Mouse (Mus musculus) MEL-GATA-1-ER (cell line): Measurements from ENCODE around the gene Myo18b.

Experiments
- DNase-seq: peaks from one replicate; pipeline ENCODE4 v3.0.0-alpha.2; 2012; ENCODE audit warnings: low read depth; ENCODE audit errors: extremely low read depth

Gene Myo18b

GRCm38 (mm10) chr5:112749634-112750033 is 146.5 kb downstream of the Myo18b start:
- DNase-seq, result no peak

DNA sequence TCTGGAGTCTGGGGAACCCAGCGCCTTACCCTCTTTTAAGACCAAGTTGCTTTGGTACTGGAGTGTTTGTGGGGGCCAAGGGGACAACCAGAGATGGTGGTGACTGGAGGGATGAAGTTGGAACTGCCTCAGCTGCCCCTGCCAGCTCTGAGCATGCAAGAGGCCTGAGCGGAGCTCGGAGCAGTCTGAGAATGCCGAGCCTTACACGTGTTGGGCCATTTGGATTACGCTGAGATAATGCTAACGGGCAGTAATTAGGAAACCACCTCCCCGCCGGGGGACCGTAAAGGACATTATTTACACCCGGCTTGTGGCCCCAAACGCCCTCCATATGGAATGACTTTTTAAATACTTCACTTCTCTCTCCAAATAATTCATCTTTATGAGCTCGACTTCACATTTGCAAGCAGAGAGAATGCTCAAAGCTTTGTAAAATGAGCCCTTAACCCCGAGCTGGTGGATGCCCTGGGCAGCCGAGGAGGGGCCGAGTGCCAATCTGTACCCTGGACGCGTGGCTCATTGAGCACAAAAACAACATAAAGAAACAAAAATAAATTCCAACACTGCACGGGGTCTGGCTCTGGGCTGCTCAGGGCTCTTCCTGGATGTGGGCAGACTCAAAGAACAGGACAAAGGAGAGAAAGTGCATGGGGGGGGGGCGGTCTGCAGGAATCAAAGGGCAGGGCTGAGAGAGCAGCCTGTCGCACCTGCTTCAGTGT is 148.0 kb downstream of the Myo18b start:
- no peak for DNase-seq

DNA sequence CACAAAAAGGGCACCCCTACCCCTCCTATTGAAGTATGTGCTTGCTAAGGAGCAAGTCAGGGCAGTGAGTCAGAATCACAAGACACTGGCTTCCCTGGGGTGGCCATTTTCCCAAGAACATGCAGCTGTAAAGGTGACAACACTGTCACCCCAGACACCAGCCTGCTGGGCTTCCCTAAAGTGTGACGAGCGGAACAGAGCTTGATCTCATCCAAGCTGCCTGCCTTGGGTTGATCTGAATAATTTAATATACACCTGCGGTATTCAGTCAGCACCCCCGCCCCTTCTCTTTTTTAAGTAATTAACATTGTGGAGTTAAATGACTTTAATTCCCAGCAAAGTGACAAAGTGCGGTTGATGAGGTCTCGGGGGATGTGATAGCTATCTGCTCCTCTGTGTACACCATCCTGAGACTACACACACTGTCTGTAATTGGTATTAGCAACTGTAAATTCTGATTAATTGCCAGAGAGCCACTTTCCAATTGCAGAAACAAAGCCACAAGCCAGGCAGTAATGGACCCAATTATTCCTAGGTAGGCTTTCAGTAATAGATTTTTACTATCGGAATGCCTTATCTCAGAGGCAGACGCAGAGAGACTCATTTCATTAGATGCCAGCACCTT is 148.7 kb downstream of the Myo18b start:
- no peak for DNase-seq

- DNase-seq, result no peak
Observed at GRCm38 (mm10) chr5:112745176-112745575, 151.0 kb downstream of the Myo18b start.

DNA sequence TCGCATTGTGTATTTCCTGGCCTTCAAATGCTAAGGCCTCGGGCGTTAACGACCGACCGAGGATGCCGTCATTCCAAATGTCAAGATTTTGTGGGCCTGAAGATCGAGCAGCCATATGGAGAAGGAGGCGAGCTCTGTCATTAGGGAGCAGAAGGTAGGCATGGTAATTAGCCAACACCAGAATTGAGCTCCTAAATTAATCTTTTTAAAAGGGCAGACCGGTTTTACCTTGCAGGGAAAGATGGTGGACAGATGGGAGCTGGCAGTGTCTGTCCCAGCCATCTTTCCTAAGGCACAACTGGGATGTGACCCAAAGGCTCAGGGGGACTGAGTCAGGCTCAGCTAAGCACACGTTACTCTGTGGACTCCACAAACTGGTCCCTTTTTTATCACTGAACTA is 151.6 kb downstream of the Myo18b start:
- DNase-seq, result no peak

DNA sequence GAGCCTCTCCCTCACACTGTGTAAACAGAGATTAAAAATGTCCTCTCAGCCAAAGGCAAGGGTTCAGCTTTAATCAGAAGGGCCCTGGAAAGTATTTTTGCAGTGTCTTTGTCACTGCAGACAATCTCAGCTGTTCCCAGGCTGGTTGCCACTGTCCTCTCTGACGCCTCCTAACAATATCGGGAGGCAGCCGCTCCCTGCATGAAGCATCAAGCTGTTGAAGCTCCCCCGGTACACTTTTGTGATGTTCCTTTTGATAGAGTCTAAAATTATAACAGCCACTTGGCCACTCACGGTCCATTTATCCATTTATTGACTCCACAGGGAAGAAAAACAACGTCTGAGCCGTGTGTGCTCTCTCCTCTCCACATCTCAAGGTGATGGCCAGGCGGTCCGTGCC is 153.0 kb downstream of the Myo18b start:
- no peak for DNase-seq

DNA sequence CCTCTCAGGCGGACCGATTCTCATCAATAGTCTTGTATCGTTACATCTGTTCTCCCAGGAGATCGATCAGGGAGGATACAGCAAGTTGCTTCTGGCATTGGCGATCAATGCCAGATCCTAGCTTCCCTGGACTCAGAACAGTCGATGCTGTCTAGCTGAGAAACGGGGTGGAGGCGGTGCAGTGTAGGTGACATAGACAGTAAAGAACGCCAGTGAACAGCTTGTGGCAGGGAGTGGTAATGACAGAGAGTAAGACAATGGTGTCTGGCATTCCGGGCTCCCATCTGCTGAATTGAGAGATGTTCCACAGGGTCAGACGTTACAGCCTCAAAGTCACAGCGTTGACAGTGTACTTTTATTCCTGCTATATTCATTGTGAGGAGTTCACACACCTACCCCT is 155.5 kb downstream of the Myo18b start:
- no peak for DNase-seq

DNA sequence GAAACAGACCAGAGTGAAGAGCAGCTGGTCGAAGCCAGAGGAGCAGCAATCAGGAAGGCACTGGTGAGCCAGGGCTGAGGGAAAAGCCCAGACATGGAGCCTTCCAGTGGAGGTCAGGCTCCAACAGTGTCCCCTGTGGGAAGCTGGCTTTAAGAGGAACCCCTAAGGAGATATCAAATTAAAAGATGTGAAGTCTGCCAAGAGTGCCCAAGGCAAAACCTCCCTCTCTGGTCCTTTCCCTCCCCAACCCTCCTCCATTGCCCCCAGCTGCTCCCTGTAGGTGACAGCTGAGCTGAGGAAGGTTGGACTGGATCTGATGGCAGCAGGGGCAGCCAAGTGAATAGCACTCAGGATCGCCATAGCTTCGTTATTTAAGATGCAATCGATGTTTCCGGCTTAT is 161.1 kb downstream of the Myo18b start:
- no peak for DNase-seq

- DNase-seq, result no peak
Observed at GRCm38 (mm10) chr5:112730604-112731003, 165.6 kb downstream of the Myo18b start.

DNA sequence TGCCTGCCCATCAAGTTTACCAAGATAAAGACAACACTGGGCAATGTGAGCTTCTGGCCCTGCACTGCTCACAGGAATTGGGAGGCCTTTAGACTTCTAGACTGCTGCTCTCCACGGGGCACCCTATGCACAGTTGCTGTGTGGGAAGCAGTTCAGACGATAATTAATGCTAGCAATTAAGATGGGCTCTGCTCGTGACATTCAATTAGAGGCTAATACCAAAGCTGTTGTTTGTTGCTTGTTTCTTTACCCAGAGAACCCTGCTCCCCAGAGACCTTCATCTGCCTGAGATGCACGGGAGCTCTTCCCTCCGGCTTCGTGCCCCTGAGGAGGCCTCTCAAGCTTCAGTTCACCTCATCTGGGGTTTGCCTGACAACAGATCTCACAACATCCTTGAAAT is 167.7 kb downstream of the Myo18b start:
- no peak for DNase-seq

DNA sequence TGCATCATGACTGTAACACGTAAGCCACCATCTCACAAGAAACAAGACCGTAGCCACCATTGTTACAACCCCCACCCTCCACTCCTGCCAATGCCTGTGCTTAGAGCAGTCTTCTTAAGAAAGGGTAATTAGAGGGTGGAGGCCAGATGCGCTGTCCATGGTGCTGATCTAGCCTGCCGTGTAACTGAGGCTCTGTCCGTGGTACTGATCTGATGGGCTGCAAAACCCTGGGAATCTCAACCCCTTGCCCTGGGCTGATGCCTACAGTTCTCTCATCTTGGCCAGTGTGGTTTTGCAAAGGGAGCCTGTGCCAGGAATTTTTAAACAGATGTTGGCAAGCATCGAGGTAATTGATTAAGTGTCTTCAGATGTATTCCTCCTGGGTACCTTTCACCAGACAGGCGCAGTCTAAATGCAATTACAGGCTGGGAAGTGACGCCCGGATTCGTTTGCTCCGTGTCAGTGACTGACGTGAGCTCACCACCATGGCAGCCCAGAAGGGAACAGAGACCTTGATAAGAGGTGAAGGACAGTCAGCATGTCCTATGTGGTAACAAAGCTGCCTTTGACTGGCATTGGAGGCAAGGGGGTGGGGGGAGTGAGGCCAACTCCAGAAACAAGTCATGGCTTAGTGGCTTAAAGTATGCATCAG is 177.4 kb downstream of the Myo18b start:
- no peak for DNase-seq

DNA sequence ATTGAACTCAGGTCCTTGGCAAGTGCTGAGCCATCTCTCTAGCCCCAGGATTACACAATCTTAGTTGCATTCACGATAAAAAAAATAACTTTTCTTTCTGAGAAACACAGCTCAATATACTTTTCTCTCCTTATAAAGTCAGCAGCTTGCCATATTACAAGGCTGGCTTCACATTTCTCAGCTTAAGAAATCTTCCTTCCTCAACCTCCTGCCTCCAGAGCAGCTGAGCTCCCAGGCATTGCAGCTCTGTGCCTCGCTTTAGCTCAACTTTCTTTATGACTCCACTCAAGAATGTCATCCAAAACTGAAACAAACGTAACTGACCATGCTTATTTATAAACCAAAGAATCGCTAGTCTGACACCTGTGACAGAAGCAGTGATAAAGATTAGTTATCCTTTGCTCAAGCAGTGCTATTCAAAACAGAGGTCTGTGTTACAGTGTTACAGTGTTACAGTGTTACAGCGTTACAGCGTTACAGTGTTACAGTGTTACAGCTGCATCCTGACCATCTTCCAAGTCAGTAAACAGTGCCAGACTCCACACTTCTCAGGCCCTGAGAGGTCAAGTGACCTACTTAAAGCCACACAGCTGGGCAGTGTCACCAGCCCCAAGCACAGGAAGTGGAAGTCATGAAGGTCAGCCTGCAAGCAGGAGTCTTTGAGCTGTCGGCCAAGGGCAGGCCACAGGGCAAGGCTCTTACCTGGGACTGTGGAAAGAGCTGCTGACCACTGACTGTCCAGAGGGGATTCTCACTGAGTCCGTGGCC is 181.3 kb downstream of the Myo18b start:
- DNase-seq, result no peak

DNA sequence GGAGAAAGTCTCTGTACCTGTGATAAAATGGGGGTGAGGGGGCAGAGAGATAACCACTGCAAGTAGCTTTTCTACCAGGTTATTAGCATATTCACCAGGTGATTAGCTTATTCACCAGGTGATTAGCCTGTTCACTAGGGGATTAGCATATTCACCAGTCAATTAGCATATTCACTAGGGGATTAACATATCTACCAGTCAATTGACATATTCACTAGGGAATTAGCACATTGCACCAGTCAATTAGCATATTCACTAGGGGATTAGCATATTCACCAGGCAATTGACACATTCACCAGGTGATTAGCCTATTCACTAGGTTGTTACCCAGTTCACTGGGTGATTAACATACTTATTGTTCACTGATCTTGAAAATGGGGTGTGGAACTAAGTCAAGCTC is 186.3 kb downstream of the Myo18b start:
- DNase-seq, result no peak

- no peak for DNase-seq
Observed at GRCm38 (mm10) chr5:112708441-112708840, 187.7 kb downstream of the Myo18b start.

GRCm38 (mm10) chr5:112707478-112707877 is 188.7 kb downstream of the Myo18b start:
- no peak for DNase-seq

- no peak for DNase-seq
Observed at GRCm38 (mm10) chr5:112700794-112701193, 195.4 kb downstream of the Myo18b start.

DNA sequence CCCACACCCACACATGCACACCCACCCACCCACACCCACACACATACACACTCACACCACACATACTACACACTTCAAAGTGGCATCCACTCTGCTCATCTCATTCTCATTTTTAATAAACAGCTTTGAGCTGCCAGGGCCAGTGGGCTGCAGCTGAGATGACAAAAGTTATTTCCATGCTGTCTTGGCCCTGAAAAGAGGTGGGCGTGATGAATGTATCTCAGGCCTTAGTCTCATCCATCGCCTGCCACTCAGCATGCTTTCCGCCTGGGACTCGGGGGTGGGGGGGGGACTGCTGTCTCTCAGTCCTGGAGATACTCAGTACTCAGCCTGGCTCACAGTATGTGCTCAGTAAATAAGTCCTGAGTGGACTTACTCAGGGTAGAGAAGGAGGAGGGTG is 199.5 kb downstream of the Myo18b start:
- no peak for DNase-seq

DNA sequence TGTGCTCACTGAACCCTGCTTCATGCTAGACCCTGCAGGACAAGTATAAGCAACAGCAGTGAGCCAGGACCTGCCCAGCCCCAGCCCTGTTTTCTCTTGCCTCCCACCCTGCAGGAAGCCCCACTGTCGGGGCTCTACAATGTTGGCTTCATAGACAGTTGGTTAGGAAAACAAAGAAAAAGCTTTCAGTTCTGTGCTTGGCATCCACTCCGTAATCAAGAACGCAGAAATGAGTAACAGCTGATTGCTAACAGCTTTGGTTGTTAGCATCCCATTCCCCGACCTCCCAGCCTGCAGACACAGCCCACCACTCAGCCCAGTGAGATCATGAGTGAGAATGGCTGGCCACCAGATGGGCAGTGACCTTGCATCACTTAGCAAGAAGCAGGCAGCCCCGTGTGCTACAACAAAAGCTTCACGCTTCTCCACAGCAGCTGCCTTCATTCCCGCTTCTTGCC is 200.9 kb downstream of the Myo18b start:
- DNase-seq, result no peak

- no peak for DNase-seq
Observed at GRCm38 (mm10) chr5:112693286-112693849, 202.8 kb downstream of the Myo18b start.

- no peak for DNase-seq
Observed at GRCm38 (mm10) chr5:112687100-112687818, 208.9 kb downstream of the Myo18b start.
